Mouse (Mus musculus) heart, embryonic 11.5 days (tissue): ENCODE data around the gene Prss56. TPM values are rescaled to one million over a fixed set of nuclear protein-coding genes. Genes with fewer than 3 reads are reported as not detected.
A peak's percentile ranks its signal among the peaks of the same experiment; 100 is the strongest.

Source experiments
- ATAC-seq: fragments of 200-750 bp; cut with Nextera tagmentation; replicated peaks from 2 replicates; pipeline ENCODE4 v1.8.0; 2017; ENCODE audit warnings: moderate library complexity; ENCODE audit not compliant: insufficient number of reproducible peaks, low FRiP score, low TSS enrichment
- H3K27ac ChIP-seq: fragments of 300-500 bp; sonication (generic); 2 replicates; pipeline ENCODE4 v1.5.1; 2014; ENCODE audit warnings: mild to moderate bottlenecking, low read depth, low read length
- H3K27me3 ChIP-seq: fragments of 300-500 bp; sonication (generic); 2 replicates; pipeline ENCODE4 v1.6.1; 2014; ENCODE audit warnings: mild to moderate bottlenecking, low read length, mixed read lengths; ENCODE audit not compliant: control insufficient read depth, insufficient read depth
- H3K36me3 ChIP-seq: fragments of 300-500 bp; sonication (generic); 2 replicates; pipeline ENCODE4 v1.6.1; 2014; ENCODE audit warnings: mild to moderate bottlenecking, low read length, moderate library complexity, mixed read lengths; ENCODE audit not compliant: control insufficient read depth, insufficient read depth
- H3K4me1 ChIP-seq: fragments of 300-500 bp; sonication (generic); 2 replicates; pipeline ENCODE4 v1.6.1; 2014; ENCODE audit warnings: low read length; ENCODE audit not compliant: control insufficient read depth, insufficient read depth
- H3K4me2 ChIP-seq: fragments of 300-500 bp; sonication (generic); 2 replicates; pipeline ENCODE4 v1.6.1; 2014; ENCODE audit warnings: mild to moderate bottlenecking, moderate library complexity
- H3K4me3 ChIP-seq: fragments of 300-500 bp; sonication (generic); 2 replicates; pipeline ENCODE4 v1.5.1; 2014; ENCODE audit warnings: low read depth, low read length
- H3K9ac ChIP-seq: fragments of 300-500 bp; sonication (generic); 2 replicates; pipeline ENCODE4 v1.6.1; 2014; ENCODE audit warnings: mild to moderate bottlenecking, low read depth, low read length, moderate library complexity
- H3K9me3 ChIP-seq: fragments of 300-500 bp; sonication (generic); replicated peaks from 2 replicates; pipeline ENCODE4 v1.6.1; 2016; ENCODE audit warnings: low read length; ENCODE audit not compliant: control insufficient read depth
- WGBS: fragments of 180-500 bp; shearing (Covaris S2); extraction: QIAGEN DNeasy Blood & Tissue Kit; methylation state at CpG from one replicate; pipeline ENCODE4 v1.1.7; 2014; ENCODE audit not compliant: insufficient replicate concordance; 5-methylcytosine and 5-hydroxymethylcytosine counted together
- polyA plus RNA-seq: library from polyadenylated mRNA; unstranded; fragments of >200 nt; fragmentation: Nextera tagmentation; extraction: Ambion mirVana; gene quantifications from 2 replicates; pipeline ENCODE4 v1.2.1, GENCODE M21; 2014

Gene Prss56
- polyA plus RNA-seq, 1 experiment from 2014 or later = not detected

GRCm38 (mm10) chr1:87205502-87205901 lies 22.4 kb downstream of the Prss56 start:
- H3K4me1 ChIP-seq = no peaks in the 10 kb centered on the region
- no peak overlapping the region for H3K4me3 ChIP-seq
- H3K9me3 ChIP-seq = no peaks in the 10 kb centered on the region
- no peak overlapping the region for H3K4me2 ChIP-seq
- no peak overlapping the region for H3K9ac ChIP-seq
- no peak for ATAC-seq
- H3K27me3 ChIP-seq = peaks cover 34% of the 10 kb centered on the region
- H3K36me3 ChIP-seq = no peaks in the 10 kb centered on the region
- no peak overlapping the region for H3K27ac ChIP-seq
- 27% methylated on average over 3 of the region's 3 CpGs for WGBS

GRCm38 (mm10) chr1:87206339-87206738 lies 23.2 kb downstream of the Prss56 start:
- peaks cover 34% of the 10 kb centered on the region for H3K27me3 ChIP-seq

GRCm38 (mm10) chr1:87211431-87211830 lies 28.3 kb downstream of the Prss56 start:
- Histone ChIP-seq H3K4me3 (no peak overlapping the region), H3K27me3 (peaks cover 26% of the 10 kb centered on the region), H3K36me3 (no peaks in the 10 kb centered on the region), H3K4me2 (no peak overlapping the region), H3K4me1 (peaks cover 14% of the 10 kb centered on the region), H3K9me3 (no peaks in the 10 kb centered on the region), H3K27ac (no peak overlapping the region), H3K9ac (no peak overlapping the region)
- ATAC-seq = no peak
- WGBS = 71% methylated on average over 4 of the region's 4 CpGs

More at GRCm38 (mm10) chr1:87206339-87206738, 23.2 kb downstream of the Prss56 start:
- Histone ChIP-seq H3K9me3 (no peaks in the 10 kb centered on the region), H3K36me3 (no peaks in the 10 kb centered on the region), H3K4me2 (no peak overlapping the region; the same call in 1 of the 2 replicates), H3K9ac (no peak overlapping the region), H3K4me3 (no peak overlapping the region; the same call in 1 of the 2 replicates), H3K27ac (no peak overlapping the region), H3K4me1 (no peaks in the 10 kb centered on the region)
- 15% methylated on average over 17 of the region's 17 CpGs for WGBS
- ATAC-seq = no peak

- under 1% methylated on average over 86 of the region's 99 CpGs for WGBS
Measured at GRCm38 (mm10) chr1:87213735-87214704, 30.9 kb downstream of the Prss56 start, which contains the start of gene Eif4e2. TSS of gene Eif4e2 (plus strand) at chr1:87213914.

GRCm38 (mm10) chr1:87214748-87215147 lies 31.6 kb downstream of the Prss56 start:
- Histone ChIP-seq H3K27me3 (no peaks in the 10 kb centered on the region), H3K4me3 (peak overlapping the region; percentile 85), H3K9me3 (no peaks in the 10 kb centered on the region), H3K9ac (peak overlapping the region; percentile 96), H3K27ac (peak overlapping the region; percentile 100), H3K36me3 (peaks cover 3% of the 10 kb centered on the region; the same call in 1 of the 2 replicates), H3K4me1 (peaks cover 17% of the 10 kb centered on the region), H3K4me2 (peak overlapping the region; percentile 87)
- 23% methylated on average over 4 of the region's 4 CpGs for WGBS
- no peak for ATAC-seq

More at GRCm38 (mm10) chr1:87213735-87214704, 30.9 kb downstream of the Prss56 start, which contains the start of gene Eif4e2:
- peaks cover 17% of the 10 kb centered on the region for H3K4me1 ChIP-seq
- peak within 1 kb of the TSS; percentile 85 for H3K4me3 ChIP-seq
- peak; percentile 94 for ATAC-seq
- H3K4me2 ChIP-seq = peak within 1 kb of the TSS; percentile 87
- H3K36me3 ChIP-seq = no peaks in the 10 kb centered on the region
- H3K27me3 ChIP-seq = peaks cover 5% of the 10 kb centered on the region; the same call in 1 of the 2 replicates
- peak within 1 kb of the TSS; percentile 96 for H3K9ac ChIP-seq
- H3K9me3 ChIP-seq = no peaks in the 10 kb centered on the region
- peak within 1 kb of the TSS; percentile 100 for H3K27ac ChIP-seq

- Histone ChIP-seq H3K9ac (no peak overlapping the region), H3K4me3 (no peak overlapping the region), H3K27me3 (no peaks in the 10 kb centered on the region), H3K36me3 (peaks cover 22% of the 10 kb centered on the region), H3K4me2 (no peak overlapping the region), H3K4me1 (peaks cover 16% of the 10 kb centered on the region), H3K27ac (no peak overlapping the region), H3K9me3 (no peaks in the 10 kb centered on the region)
- 68% methylated on average over 3 of the region's 3 CpGs for WGBS
- no peak for ATAC-seq
Measured at GRCm38 (mm10) chr1:87217938-87218337, 34.8 kb downstream of the Prss56 start.

- Histone ChIP-seq H3K4me3 (no peak overlapping the region), H3K27me3 (no peaks in the 10 kb centered on the region), H3K9ac (no peak overlapping the region), H3K36me3 (peaks cover 59% of the 10 kb centered on the region), H3K27ac (no peak overlapping the region), H3K9me3 (no peaks in the 10 kb centered on the region), H3K4me1 (no peaks in the 10 kb centered on the region), H3K4me2 (no peak overlapping the region)
- no peak for ATAC-seq
- WGBS = 92% methylated on average over 8 of the region's 8 CpGs
Measured at GRCm38 (mm10) chr1:87225739-87226138, 42.6 kb downstream of the Prss56 start.

GRCm38 (mm10) chr1:87226409-87227159 lies 43.5 kb downstream of the Prss56 start:
- no peak for ATAC-seq
- H3K4me1 ChIP-seq = no peaks in the 10 kb centered on the region
- H3K36me3 ChIP-seq = peaks cover 56% of the 10 kb centered on the region

More at GRCm38 (mm10) chr1:87226409-87227159, 43.5 kb downstream of the Prss56 start:
- WGBS = 86% methylated on average over 1 of the region's 1 CpGs
- Histone ChIP-seq H3K4me3 (no peak overlapping the region), H3K27me3 (no peaks in the 10 kb centered on the region), H3K9ac (no peak overlapping the region), H3K27ac (no peak overlapping the region), H3K9me3 (no peaks in the 10 kb centered on the region), H3K4me2 (no peak overlapping the region)
